Mouse (Mus musculus): ENCODE measurements around the gene Foxr2. TPM values are rescaled to one million over a fixed set of nuclear protein-coding genes. Genes with fewer than 3 reads are reported as not detected.

The Foxr2 gene
- not detected for polyA plus RNA-seq (2014; fragmentation: Illumina TruSeq; extraction: RNeasy Lipid Tissue Mini Kit (QIAGEN cat#74804); ENCODE audit: low read depth, low replicate concordance)

DNA sequence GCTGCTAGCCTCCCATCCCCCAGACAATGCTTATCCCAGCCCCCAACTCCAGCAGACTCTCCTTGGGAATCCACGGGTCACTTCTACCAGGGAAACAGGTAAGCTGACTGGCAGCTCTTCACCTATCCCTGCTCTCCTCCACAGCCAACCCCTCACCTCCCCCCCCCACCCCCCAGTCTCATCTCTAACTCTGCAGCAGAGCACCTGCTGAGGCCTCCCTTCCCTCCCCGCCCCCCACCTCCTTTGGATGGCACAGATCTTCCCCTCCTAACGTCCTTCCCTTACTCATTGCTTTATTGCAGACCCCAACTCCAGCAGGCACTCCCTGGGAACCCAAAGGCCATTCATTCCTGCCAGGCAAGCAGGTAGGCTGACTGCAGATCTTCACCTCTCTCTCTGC is at the start of gene Foxr2:
Gene Foxr2 (plus strand): TSS at position 301 of the 400 bp plus-strand sequence.

DNA sequence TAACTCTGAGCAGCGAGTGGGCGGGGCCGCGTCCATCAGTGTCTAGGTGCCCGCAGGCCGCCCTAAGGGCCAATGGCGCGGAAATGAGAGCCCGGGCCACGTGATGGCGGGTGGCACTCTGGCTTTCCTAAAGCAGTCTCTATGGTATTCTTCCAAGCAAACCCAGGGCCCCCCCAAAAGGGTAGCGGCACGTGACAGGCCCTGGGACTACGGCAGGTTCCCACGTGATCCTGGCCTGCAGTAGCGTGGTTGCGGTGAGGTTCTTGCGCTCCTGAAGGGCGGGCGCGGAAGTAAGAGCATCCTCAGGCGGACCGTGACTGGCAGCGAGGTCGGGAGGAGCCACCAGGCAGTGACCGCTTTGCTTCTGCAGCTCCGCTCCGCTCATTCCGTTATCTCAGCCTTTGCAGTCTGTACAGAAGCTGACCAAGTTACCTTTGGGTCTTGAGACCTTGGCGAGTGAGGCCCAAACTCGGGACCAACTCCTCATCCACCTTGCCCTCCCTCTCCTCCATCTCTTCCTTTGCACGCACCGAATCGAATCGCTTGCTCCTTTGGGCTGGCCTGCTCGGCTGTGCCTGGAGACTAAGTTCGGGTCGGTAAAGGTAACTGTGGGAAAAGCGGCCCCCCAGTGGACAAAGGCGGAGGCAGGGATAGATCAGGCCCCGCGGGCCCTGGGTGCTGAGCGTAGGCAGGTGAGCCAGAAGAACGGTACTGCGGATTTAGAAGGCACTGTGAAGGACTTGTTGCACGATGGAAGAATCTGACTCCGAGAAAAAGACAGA is 21.3 kb downstream of the Foxr2 start, which contains the start of gene Rragb:
Gene Rragb (plus strand): TSS at position 248 of the 782 bp plus-strand sequence.

Other genes starting within 250 kb of the Foxr2 start
- 0.32 TPM for gene Usp51, start 112.3 kb upstream of the Foxr2 start, polyA plus RNA-seq (2014; fragmentation: Illumina TruSeq; extraction: RNeasy Lipid Tissue Mini Kit (QIAGEN cat#74804); ENCODE audit: low read depth, low replicate concordance)
- 14.7 TPM for gene Mageh1, start 81.2 kb upstream of the Foxr2 start, polyA plus RNA-seq (2014; fragmentation: Illumina TruSeq; extraction: RNeasy Lipid Tissue Mini Kit (QIAGEN cat#74804); ENCODE audit: low read depth, low replicate concordance)
- gene Rragb, start 21.2 kb downstream of the Foxr2 start, polyA plus RNA-seq (2014; fragmentation: Illumina TruSeq; extraction: RNeasy Lipid Tissue Mini Kit (QIAGEN cat#74804); ENCODE audit: low read depth, low replicate concordance) = 6.2 TPM
- gene Klf8, start 118.7 kb downstream of the Foxr2 start, polyA plus RNA-seq (2014; fragmentation: Illumina TruSeq; extraction: RNeasy Lipid Tissue Mini Kit (QIAGEN cat#74804); ENCODE audit: low read depth, low replicate concordance) = 3.8 TPM

All from sigmoid colon, adult 10 weeks (tissue).